Mouse (Mus musculus) bone marrow, adult 2 months (tissue): Measurements from ENCODE around the gene Hpse. TPM values are rescaled to one million over a fixed set of nuclear protein-coding genes. Genes with fewer than 3 reads are reported as not detected.

Experiments used
- H3K27ac ChIP-seq: fragments of 200-500 bp; 2 replicates; pipeline ENCODE4 v1.5.1; 2012; ENCODE audit warnings: low read depth, mild to moderate bottlenecking, control low read depth, inconsistent platforms, low read length; ENCODE audit not compliant: control insufficient read depth, poor library complexity, insufficient read depth
- H3K4me1 ChIP-seq: fragments of 200-500 bp; 2 replicates; pipeline ENCODE4 v1.6.1; 2011; ENCODE audit warnings: low read length; ENCODE audit not compliant: control insufficient read depth, insufficient read depth
- H3K4me3 ChIP-seq: fragments of 200-500 bp; replicated peaks from 2 replicates; pipeline ENCODE3; 2011; ENCODE audit warnings: mild to moderate bottlenecking, low read depth, low read length, control low read depth; ENCODE audit not compliant: control insufficient read depth
- CTCF ChIP-seq: fragments of 200-500 bp; IDR thresholded peaks from 2 replicates; pipeline ENCODE4 v1.5.1; 2011; ENCODE audit warnings: low read length, control low read depth; ENCODE audit not compliant: control insufficient read depth, insufficient read depth
- POLR2A ChIP-seq: fragments of 200-500 bp; IDR thresholded peaks from 2 replicates; pipeline ENCODE4 v1.6.1; 2011; ENCODE audit warnings: low read depth, mild to moderate bottlenecking, control low read depth, low read length, borderline replicate concordance; ENCODE audit not compliant: control insufficient read depth
- WGBS: fragments of 180-500 bp; shearing (Covaris S2); methylation state at CpG from one replicate; pipeline ENCODE4 v1.1.7; 2018; 5-methylcytosine and 5-hydroxymethylcytosine counted together
- polyA plus RNA-seq: library from polyadenylated mRNA; stranded (reverse); fragments of >200 nt; gene quantifications from 2 replicates; pipeline ENCODE4 v1.2.4, GENCODE M21; 2011; ENCODE audit warnings: low replicate concordance; ENCODE audit not compliant: missing spikeins, insufficient read depth, insufficient read length

The Hpse gene
- polyA plus RNA-seq, 1 experiment, result 10.4 TPM

DNA sequence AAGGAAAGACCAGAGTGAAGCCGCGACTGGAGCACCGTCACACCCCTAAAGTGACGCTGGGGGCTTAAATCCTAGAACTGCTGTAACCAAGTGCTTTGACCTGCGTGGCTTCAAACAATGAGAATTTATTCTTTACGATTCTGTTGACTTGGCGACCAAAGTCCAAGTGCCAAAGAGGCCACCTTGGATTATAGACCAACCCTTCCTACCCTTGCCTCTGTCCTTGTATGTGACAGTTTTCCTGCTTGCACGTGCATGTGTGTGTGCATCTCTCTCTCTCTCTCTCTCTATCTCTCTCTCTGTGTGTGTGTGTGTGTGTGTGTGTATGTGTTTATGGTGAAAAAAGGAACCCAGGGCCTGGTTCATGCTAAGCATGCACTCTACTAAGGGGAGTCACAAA, 19.3 kb upstream of the Hpse start:
- 87% methylated on average over 8 of the region's 8 CpGs for WGBS
- Histone ChIP-seq H3K4me1 (no peaks in the 10 kb centered on the region), H3K4me3 (no peak overlapping the region), H3K27ac (no peak overlapping the region)
- no peak for TF ChIP-seq POLR2A
- TF ChIP-seq CTCF, result no peak

GRCm38 (mm10) chr5:100736919-100737318, 17.4 kb upstream of the Hpse start:
- Histone ChIP-seq H3K4me1 (no peaks in the 10 kb centered on the region; the same call in 1 of the 2 replicates), H3K4me3 (no peak overlapping the region), H3K27ac (no peak overlapping the region)
- TF ChIP-seq POLR2A (no peak), CTCF (no peak)
- WGBS, result 66% methylated on average over 8 of the region's 8 CpGs

DNA sequence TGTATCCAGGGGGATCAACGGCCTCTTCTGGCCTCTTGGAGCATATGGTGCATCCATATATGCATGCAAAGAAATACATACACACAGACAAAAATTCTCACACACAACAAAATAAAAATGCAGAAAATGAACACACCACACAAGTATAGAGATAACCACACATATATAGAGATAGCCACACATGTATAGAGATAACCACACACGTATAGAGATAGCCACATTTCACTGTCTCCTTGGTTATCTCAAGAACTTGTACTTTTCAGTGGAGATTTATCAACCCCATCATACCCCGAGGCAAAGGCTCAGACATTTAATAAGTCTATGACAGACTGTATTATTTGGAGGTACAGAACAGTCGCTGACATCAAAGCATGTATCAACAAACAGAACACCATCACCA, 15.0 kb upstream of the Hpse start:
- TF ChIP-seq CTCF (no peak), POLR2A (no peak)
- H3K4me3 ChIP-seq, result no peak overlapping the region
- WGBS, result 68% methylated on average over 4 of the region's 4 CpGs
- H3K4me1 ChIP-seq, result no peaks in the 10 kb centered on the region; the same call in 1 of the 2 replicates
- no peak overlapping the region for H3K27ac ChIP-seq

DNA sequence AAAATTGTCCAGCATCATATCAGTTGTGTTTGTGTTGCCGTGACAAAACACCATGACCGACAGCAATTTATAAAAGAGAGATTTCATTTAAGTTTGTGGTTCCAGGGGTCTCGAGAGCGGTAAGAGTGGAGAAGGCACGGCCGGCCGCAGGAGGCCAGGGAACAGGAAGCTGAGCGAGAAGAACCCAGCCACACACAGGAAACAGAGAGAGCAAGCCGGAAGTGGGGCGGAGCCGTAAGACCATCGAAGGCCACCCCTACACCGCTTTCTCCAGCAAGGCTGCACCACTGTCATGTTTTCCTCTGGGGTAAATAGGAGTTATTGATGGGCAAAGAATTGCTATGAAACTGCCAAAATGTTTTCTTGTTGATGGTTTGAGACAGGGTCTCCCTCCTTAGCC, 9.2 kb upstream of the Hpse start:
- H3K4me3 ChIP-seq, result no peak overlapping the region
- no peak for TF ChIP-seq CTCF
- 0 out of 2 replicates have a peak, but pooled peaks have one; percentile 42 for TF ChIP-seq POLR2A
- 3% methylated on average over 13 of the region's 13 CpGs for WGBS
- H3K27ac ChIP-seq, result no peak overlapping the region
- peaks cover 4% of the 10 kb centered on the region for H3K4me1 ChIP-seq

- no peak overlapping the region; the same call in 1 of the 2 replicates for H3K27ac ChIP-seq
- WGBS, result 52% methylated on average over 4 of the region's 4 CpGs
- peaks cover 4% of the 10 kb centered on the region for H3K4me1 ChIP-seq
- no peak overlapping the region for H3K4me3 ChIP-seq
- TF ChIP-seq CTCF (no peak), POLR2A (no peak)
Observed at GRCm38 (mm10) chr5:100726001-100726400, 6.5 kb upstream of the Hpse start.

GRCm38 (mm10) chr5:100716762-100717161, 2.8 kb downstream of the Hpse start:
- no peak for TF ChIP-seq CTCF
- TF ChIP-seq POLR2A, result no peak
- WGBS, result 63% methylated on average over 15 of the region's 15 CpGs
- peaks cover 7% of the 10 kb centered on the region for H3K4me1 ChIP-seq
- H3K27ac ChIP-seq, result no peak overlapping the region
- no peak overlapping the region for H3K4me3 ChIP-seq

- WGBS, result 35% methylated on average over 6 of the region's 6 CpGs
- Histone ChIP-seq H3K27ac (no peak overlapping the region), H3K4me3 (no peak overlapping the region), H3K4me1 (peaks cover 7% of the 10 kb centered on the region)
- TF ChIP-seq CTCF (no peak), POLR2A (no peak)
Observed at GRCm38 (mm10) chr5:100711219-100711618, 8.3 kb downstream of the Hpse start.

GRCm38 (mm10) chr5:100710012-100710411, 9.5 kb downstream of the Hpse start:
- 10% methylated on average over 2 of the region's 2 CpGs for WGBS
- Histone ChIP-seq H3K4me3 (no peak overlapping the region), H3K27ac (no peak overlapping the region), H3K4me1 (peaks cover 7% of the 10 kb centered on the region)
- no peak for TF ChIP-seq POLR2A
- no peak for TF ChIP-seq CTCF

DNA sequence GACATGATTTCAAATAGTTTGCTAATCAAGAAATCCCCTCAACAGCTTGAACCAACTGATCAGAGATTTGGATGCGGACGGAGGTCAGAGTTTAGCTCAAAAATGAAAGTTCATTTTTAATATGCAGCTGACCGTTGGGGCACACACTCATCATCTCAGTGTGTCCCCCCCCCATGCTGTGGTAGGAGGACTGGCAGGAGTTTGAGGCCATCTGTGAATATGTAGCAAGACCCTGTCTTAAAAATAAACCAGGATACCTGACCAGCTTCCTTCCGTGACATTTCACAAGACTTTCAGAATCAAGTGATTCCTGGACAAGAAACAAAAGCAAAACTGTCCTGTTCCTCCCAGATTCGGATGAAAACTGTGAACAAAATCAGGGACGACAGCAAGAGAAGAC, 10.5 kb downstream of the Hpse start:
- H3K27ac ChIP-seq, result no peak overlapping the region
- WGBS, result 43% methylated on average over 6 of the region's 6 CpGs
- no peak for TF ChIP-seq CTCF
- TF ChIP-seq POLR2A, result no peak
- peaks cover 7% of the 10 kb centered on the region for H3K4me1 ChIP-seq
- no peak overlapping the region for H3K4me3 ChIP-seq
